ENCODE assay signal across 8 mouse cellular contexts in the genomic region with DNA sequence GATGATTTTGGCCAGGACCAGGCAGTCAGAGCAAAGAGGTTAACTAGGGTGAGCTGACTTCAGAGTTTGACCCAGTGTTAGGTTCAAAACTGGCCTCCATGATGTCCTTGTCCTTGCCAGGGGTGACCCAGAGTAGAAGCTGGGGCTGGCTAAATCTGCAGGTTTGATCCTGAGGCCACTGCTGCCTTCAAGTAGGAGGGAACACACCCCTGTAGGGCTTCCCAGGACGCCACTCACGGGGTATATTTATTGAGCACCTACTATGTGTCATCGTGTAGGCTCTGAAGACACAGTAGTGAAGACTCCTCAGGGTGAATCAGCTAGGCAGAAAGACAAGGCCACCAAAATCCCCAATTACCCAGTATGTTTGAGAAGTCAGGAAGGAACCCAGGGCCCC. TPM values are rescaled to one million over a fixed set of nuclear protein-coding genes. Genes with fewer than 3 reads are reported as not detected.
DNase-seq lines count a peak whose midpoint lies in the region; ATAC-seq and TF ChIP-seq lines count a peak whose summit lies in the region.

No protein-coding gene starts in this region.

- H3K4me1 ChIP-seq in kidney, postnatal 0 days (replicated peaks; ENCODE audit: insufficient read depth, low read length), result peaks cover 3% of the 10 kb centered on the region; the same call in 1 of the 2 replicates
- peaks cover 14% of the 10 kb centered on the region for H3K4me1 ChIP-seq in hindbrain, postnatal 0 days (ENCODE audit: insufficient read depth, low read length)
- H3K4me1 ChIP-seq in midbrain, embryonic 15.5 days, result peaks cover 17% of the 10 kb centered on the region

- WGBS in kidney, postnatal 0 days, result 59% methylated on average over 3 of the region's 3 CpGs
- 70% methylated on average over 3 of the region's 3 CpGs for WGBS in hindbrain, postnatal 0 days
- WGBS in midbrain, embryonic 15.5 days, result 58% methylated on average over 3 of the region's 3 CpGs

- H3K27ac ChIP-seq in kidney, postnatal 0 days, result peak overlapping the region; percentile 97
- H3K27ac ChIP-seq in hindbrain, postnatal 0 days, result no peak overlapping the region
- H3K27ac ChIP-seq in midbrain, embryonic 15.5 days, result no peak overlapping the region

- TF ChIP-seq CTCF in kidney, postnatal 0 days (IDR thresholded peaks at IDR 0.05; ENCODE audit: low read depth), result no peak
- TF ChIP-seq CTCF in hindbrain, postnatal 0 days (IDR thresholded peaks at IDR 0.05; ENCODE audit: low read depth), result no peak

- no peaks in the 10 kb centered on the region for H3K9me3 ChIP-seq in kidney, postnatal 0 days (replicated peaks; ENCODE audit: low read length)
- no peaks in the 10 kb centered on the region for H3K9me3 ChIP-seq in hindbrain, postnatal 0 days (ENCODE audit: low read length)
- H3K9me3 ChIP-seq in midbrain, embryonic 15.5 days, result no peaks in the 10 kb centered on the region

- H3K36me3 ChIP-seq in kidney, postnatal 0 days (ENCODE audit: insufficient read depth, low read length), result no peaks in the 10 kb centered on the region
- no peaks in the 10 kb centered on the region for H3K36me3 ChIP-seq in hindbrain, postnatal 0 days (ENCODE audit: insufficient read depth, low read length)
- no peaks in the 10 kb centered on the region for H3K36me3 ChIP-seq in midbrain, embryonic 15.5 days (replicated peaks)

- no peak for DNase-seq in kidney, postnatal 0 days (ENCODE audit: low spot score)
- no peak for DNase-seq in kidney, postnatal 14 days
- no peak for DNase-seq in hindbrain, postnatal 0 days (ENCODE audit: low spot score)
- DNase-seq in adrenal gland, postnatal 36 days, result no peak
- no peak for DNase-seq in adrenal gland, adult 8-10 months
- DNase-seq in cerebellum, adult 11 months, result no peak

- no peak; the same call in 1 of the 2 replicates for ATAC-seq in kidney, postnatal 0 days (replicated peaks; ENCODE audit: low FRiP score, low read depth)
- 0 out of 2 replicates have a peak, but pooled peaks have one; percentile 0 for ATAC-seq in common myeloid progenitor, adult 5-6 weeks (replicated peaks; ENCODE audit: low read depth, poor library complexity, severe bottlenecking)
- ATAC-seq in hindbrain, postnatal 0 days, result 0 out of 2 replicates have a peak, but pooled peaks have one; percentile 5
- no peak for ATAC-seq in midbrain, embryonic 15.5 days (replicated peaks)

- no peaks in the 10 kb centered on the region for H3K27me3 ChIP-seq in kidney, postnatal 0 days (ENCODE audit: insufficient read depth, low read length)
- H3K27me3 ChIP-seq in hindbrain, postnatal 0 days (ENCODE audit: insufficient read depth, low read length), result no peaks in the 10 kb centered on the region
- H3K27me3 ChIP-seq in midbrain, embryonic 15.5 days (replicated peaks), result no peaks in the 10 kb centered on the region; the same call in 1 of the 2 replicates

- H3K4me2 ChIP-seq in kidney, postnatal 0 days (ENCODE audit: low read length), result peak overlapping the region; percentile 97
- H3K4me2 ChIP-seq in hindbrain, postnatal 0 days (ENCODE audit: low read depth, low read length), result peak overlapping the region; percentile 81
- H3K4me2 ChIP-seq in midbrain, embryonic 15.5 days, result peak overlapping the region; percentile 74

- H3K4me3 ChIP-seq in kidney, postnatal 0 days (replicated peaks; ENCODE audit: low read depth, low read length), result peak overlapping the region; percentile 58
- no peak overlapping the region for H3K4me3 ChIP-seq in hindbrain, postnatal 0 days (ENCODE audit: low read length)
- peak overlapping the region; percentile 41; the same call in 1 of the 2 replicates for H3K4me3 ChIP-seq in midbrain, embryonic 15.5 days

- peak overlapping the region; percentile 91; the same call in 1 of the 2 replicates for H3K9ac ChIP-seq in kidney, postnatal 0 days (ENCODE audit: low read depth, low read length)
- H3K9ac ChIP-seq in hindbrain, postnatal 0 days (replicated peaks; ENCODE audit: low read length), result no peak overlapping the region; the same call in 1 of the 2 replicates
- H3K9ac ChIP-seq in midbrain, embryonic 15.5 days, result no peak overlapping the region

RNA-seq across cellular contexts. Expression of gene Tmco4, which starts 1.0 kb away (rescaled TPM):
- polyA plus RNA-seq in kidney, postnatal 0 days (2015; fragmentation: Nextera tagmentation; extraction: Ambion mirVana), result 10.2 and 10.8 TPM in 2 replicates
- 16.4 and 28.0 TPM in 2 replicates for total RNA-seq in common myeloid progenitor, adult 5-6 weeks (2017)
- total RNA-seq in hindbrain, postnatal 0 days (2014; rRNA removed), result 2.8 and 4.0 TPM in 2 replicates
- polyA plus RNA-seq in hindbrain, postnatal 0 days (2015; fragmentation: Nextera tagmentation; extraction: Ambion mirVana), result 1.5 and 2.0 TPM in 2 replicates
- 0.64 and 0.75 TPM in 2 replicates for polyA plus RNA-seq in midbrain, embryonic 15.5 days (2015; fragmentation: Nextera tagmentation; extraction: Ambion mirVana)
- 10 to 100 TPM; 11.3 to 18.1 TPM for total RNA-seq in adrenal gland, postnatal 36 days (2021)
- 10 to 100 TPM; 19.1 to 23.0 (median 21.1) TPM for total RNA-seq in adrenal gland, adult 8-10 months (2022)

RNA-seq across cellular contexts. Expression of gene Rnf186, which starts 6.8 kb away (rescaled TPM):
- 15.9 and 17.7 TPM in 2 replicates for polyA plus RNA-seq in kidney, postnatal 0 days (2015; fragmentation: Nextera tagmentation; extraction: Ambion mirVana)
- not detected in 2 replicates for total RNA-seq in common myeloid progenitor, adult 5-6 weeks (2017)
- not detected in 2 replicates for total RNA-seq in hindbrain, postnatal 0 days (2014; rRNA removed)
- not detected in 2 replicates for polyA plus RNA-seq in hindbrain, postnatal 0 days (2015; fragmentation: Nextera tagmentation; extraction: Ambion mirVana)
- polyA plus RNA-seq in midbrain, embryonic 15.5 days (2015; fragmentation: Nextera tagmentation; extraction: Ambion mirVana), result 0.58 TPM in 1 of 2 replicates, not detected in the other
- total RNA-seq in adrenal gland, postnatal 36 days (2021), result not detected
- not detected for total RNA-seq in adrenal gland, adult 8-10 months (2022)

RNA-seq across cellular contexts. Expression of gene Otud3, which starts 60.0 kb away (rescaled TPM):
- 3.1 and 3.5 TPM in 2 replicates for polyA plus RNA-seq in kidney, postnatal 0 days (2015; fragmentation: Nextera tagmentation; extraction: Ambion mirVana)
- 1.4 and 5.6 TPM in 2 replicates for total RNA-seq in common myeloid progenitor, adult 5-6 weeks (2017)
- total RNA-seq in hindbrain, postnatal 0 days (2014; rRNA removed), result 4.6 and 6.8 TPM in 2 replicates
- 3.8 and 3.9 TPM in 2 replicates for polyA plus RNA-seq in hindbrain, postnatal 0 days (2015; fragmentation: Nextera tagmentation; extraction: Ambion mirVana)
- 2.4 and 2.8 TPM in 2 replicates for polyA plus RNA-seq in midbrain, embryonic 15.5 days (2015; fragmentation: Nextera tagmentation; extraction: Ambion mirVana)
- total RNA-seq in adrenal gland, postnatal 36 days (2021), result 10 to 100 TPM; 10.2 to 14.4 TPM
- 10 to 100 TPM; 10.6 to 11.7 (median 11.3) TPM for total RNA-seq in adrenal gland, adult 8-10 months (2022)

Comparison
In these comparisons a context has a peak if more than half of its experiments do, and no peak if none do; other contexts are left out.
1. ATAC-seq: peak in common myeloid progenitor, adult 5-6 weeks (single experiment) and hindbrain, postnatal 0 days (single experiment); none in kidney, postnatal 0 days (single experiment) and midbrain, embryonic 15.5 days (single experiment).
2. Peak in every context shown above with its lines, with median percentiles within 50 percentile points of each other: H3K4me2 ChIP-seq.